Mouse (Mus musculus) embryo, embryonic 11.5 days (tissue): ENCODE data around the gene Ppp1r18.

Experiments used
- DNase-seq: peaks from one replicate; pipeline ENCODE4 v3.0.0-alpha.2; 2012; ENCODE audit warnings: low read depth, low spot score

The Ppp1r18 gene

DNA sequence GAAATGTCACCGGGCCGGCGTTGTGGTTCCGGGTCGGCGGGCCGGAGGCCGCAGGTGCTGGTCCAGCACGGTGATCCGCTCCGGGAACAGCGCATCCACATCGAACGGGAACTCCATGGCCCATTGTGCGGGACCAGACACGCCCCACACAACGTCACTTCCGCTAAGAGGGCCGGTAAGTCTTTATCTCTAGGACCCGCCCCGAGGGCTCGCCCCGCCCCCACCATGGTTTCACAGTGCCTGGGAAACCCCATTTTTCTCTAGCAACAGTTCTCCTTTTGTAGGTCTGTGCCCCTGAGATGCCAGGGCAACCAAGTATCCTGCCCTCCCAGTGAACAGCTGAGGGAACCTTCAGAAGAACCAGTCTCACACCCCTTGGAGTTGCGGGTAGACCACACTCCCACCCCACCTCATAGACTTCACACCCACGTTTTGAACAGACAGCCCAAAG, 44.6 kb downstream of the Ppp1r18 start, which contains the start of gene Atat1:
TSS of gene Atat1 (minus strand) at position 157 of the 451 bp plus-strand sequence.
- DNase-seq = peak; percentile 92

DNA sequence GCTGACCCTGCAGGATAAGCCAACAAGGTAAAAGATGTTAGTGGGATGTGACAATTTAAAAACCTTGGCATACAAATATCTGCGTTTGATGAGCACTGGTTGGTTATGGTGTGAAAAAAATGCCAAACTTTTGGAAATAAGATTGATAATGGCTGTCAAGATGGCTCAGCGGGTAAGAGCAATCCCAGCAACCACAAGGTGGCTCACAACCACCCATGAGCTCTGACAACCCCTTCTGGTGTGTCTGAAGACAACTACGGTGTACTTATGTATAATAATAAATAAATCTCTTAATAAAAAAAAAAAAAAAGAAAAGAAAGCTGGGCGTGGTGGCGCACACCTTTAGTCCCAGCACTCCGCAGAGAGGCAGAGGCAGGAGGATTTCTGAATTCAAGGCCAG, 49.6 kb downstream of the Ppp1r18 start:
- DNase-seq = no peak

DNA sequence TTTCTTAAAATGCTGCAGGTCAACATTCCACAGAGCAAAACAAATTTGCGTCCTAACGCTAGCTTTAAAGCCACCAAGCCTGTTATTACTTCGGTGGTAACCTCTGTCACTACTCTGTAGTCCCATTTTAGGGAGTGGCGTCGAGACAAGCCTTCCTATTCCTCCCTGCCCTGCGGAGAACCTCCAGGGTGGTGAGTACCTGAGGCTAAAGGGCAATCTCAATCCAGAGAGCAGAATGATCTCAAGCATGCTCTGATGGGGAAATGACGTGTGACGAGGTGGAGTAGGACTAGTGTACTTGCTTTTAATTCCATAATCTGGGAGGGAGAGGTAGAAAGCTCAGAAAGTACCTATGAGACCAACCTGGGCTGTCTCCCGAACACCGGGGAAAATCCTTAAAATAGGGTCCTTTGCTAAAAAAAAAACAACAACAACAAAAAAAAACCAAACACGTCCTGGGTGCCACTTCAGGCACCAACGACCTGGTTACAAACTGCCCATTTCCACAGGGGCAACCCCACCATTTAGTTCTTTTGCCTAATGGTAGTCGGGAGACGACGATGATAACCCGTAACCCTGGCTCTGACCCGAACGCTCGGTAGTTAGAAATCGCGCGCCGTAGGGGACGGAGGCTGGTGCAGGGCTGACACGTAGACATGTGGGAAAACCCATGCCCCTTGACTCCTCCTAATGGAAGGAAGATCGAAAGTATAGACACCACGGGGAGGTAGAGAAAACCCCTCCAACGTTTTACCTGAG, 50.3 kb downstream of the Ppp1r18 start:
- no peak for DNase-seq

DNA sequence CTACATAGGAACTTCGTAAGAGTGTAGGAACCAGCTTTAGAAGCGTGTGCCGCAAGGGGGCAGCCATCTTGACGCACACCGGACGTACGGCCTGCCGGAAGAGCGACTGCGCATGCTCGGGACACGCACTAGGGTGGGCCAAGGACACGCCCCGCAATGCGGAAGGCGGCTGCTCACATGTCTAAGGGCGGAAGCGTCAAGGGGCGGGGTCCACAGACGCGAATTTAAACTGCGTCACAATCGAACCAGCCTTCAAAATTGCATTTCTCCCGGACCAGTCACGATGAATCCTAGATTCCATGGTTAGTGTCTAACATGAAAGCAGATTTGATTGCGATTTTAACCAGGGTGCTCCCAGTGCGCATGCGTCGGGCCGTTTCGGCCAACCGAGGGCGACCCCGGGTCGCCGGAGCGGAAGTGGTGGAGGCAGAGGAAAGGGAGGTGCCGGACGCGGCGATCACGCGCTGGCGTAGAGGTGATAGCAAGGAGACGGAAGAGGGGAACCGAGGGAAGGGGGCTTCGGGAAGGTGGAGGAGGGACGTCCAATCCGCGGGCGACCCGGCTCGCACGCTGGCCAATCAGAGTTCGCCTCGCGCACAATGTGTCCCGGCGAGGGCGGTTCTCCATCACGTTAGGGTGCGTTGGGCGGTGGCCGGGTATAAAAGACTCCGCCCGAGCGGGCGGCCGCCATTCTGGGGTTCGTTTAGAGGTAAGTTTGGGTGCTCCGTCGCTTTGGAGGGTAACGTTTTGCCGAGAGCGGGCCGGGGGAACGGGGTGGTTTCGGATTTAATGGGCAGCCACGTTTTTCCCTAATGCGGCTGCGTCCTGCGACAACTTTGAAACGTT, 51.1 kb downstream of the Ppp1r18 start, which contains the start of the genes Mrps18b and Ppp1r10:
TSS of gene Mrps18b (minus strand) at position 93 of the 846 bp plus-strand sequence.
TSS of gene Ppp1r10 (plus strand) at position 138 of the 846 bp plus-strand sequence.
- DNase-seq = peak; percentile 98

DNA sequence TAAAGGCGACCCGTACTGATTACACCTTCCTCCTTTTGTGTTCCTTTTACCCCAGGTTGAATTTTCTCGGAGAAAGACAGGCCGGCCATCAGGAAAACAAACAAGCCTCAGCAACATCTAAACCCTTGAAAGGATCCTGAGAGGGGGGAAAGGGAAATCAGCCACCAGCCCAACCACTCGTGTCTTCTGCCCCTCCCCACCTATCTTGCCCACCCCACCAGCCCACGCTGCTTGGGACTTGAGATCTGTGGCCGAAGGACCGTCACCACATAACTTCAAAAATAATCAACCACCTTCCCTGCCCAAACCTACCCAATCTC, 51.7 kb downstream of the Ppp1r18 start:
- DNase-seq = no peak

DNA sequence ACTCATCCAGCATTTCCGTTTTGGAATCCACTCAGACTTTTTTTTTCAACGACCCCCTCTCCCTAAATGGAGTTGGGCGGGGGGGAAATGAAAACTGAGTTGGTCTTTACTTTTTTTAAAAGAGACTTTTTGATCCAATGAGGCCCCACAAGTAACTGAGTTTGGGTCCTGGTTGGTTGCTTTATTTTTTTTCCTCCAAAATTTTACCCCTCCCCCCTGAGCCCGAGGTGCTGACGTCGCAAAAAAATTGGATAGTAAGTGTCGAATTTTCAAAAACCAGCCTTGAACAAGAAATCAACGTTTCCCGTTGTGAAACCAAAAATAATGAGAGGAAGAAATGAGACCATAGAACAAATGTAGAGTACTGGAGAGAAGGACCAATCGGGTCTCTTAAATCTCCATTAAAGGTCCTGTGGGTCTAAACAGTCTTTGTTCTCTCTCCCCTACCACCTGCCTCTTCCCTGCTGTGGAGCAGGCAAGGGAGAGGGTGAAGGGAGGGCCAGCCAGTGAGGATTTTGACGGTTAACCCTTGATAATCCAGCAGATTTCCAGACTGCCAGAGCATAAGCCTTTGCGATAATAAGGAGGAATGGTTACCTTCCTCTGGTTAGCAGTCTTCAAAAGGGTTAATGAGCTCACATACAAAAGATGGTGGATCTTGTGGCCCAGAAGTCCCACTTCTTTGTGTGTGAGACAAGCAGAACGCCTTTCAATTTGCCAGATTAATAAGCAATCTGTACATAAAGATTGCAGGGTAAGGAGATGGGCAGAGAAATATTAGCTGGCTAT, 52.3 kb downstream of the Ppp1r18 start:
- DNase-seq = peak; percentile 48

DNA sequence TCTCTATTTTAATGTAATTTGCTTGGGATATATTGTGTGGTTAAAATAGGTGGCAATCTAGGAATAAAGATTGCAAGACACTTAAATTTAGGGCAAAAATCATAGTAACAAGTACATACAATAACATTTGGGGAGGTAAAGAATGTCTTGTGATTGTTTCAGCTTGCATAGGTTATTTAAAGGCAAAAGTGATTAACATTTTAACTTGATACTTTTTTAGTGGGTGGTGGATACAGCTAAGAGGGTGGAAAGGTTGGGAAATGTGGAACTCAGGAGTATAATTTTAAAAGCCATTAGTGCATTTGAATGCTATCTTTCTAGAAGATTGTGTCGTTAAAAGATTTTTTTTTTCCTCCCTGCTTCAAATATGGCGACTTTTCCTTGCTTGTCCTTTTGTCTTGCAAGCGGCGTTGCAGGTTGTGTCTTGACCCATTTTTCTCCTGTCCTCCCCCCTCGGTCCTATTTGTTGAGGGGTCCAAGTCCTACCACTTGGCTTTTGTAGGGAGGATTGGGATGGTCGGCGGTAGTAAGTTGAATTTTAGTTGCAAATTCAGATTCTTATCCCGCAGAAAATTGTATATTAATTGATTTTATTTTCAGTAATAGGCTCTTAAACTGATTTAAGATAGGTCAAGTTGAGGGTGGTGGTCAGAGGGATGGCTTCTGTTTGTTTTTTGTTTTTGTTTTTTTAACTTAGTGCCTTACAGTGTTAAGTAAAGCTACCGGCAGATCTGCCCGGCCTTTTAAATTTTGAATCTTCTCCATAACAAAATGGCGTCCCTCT, 53.1 kb downstream of the Ppp1r18 start:
- DNase-seq = peak; percentile 57

DNA sequence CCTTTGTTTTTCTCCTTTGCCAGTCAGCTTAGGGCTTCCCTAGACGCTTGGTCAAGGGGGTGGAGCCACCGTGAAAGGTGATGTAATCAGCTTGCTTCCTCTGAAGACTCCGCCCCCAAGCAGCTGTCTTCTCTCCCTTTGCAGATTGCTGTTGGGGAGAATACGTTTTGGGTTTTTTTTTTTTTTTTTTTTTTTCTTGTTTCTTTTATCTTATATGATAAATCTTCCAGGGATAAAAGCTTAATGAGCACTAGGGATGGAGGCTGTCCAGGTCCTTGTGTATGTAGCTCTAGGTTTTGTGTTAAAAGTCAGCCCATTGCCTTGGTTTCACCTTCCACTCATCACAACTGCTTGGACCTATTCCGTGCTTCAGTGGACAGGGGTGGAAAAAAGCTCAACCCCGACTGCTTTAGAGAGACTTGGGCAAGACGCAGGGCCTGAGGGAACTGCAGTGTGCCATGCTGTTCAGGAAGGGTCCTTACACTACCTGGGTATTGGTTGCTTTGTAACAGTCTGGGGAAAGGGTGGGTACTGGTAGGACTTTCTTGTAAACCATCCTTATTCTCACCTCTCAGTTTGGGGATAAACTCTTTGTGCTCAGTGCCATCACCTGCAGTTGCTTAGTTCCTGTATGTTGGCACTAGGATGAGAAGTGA, 53.8 kb downstream of the Ppp1r18 start:
- DNase-seq = peak; percentile 94

DNA sequence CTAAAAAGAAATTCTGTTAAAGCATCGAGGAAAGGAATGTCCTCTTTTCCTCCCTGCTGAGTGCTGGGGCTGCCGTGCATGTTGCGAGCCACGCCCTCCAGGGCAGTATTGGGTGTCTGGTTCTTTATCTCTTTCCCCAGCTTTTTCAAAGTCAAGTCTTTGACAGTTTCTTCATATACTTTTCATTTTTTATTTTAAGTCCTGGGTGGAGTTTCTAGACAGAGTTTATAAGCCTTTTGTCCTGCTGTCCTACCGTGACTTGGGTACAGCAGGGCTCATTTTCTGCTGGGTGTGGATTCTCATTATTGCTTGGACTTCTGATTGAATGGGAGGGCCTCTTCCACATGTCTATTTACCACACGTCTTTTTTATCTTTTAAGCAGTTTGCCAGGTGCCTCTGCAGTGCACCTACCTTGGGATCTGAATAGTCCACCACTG, 54.5 kb downstream of the Ppp1r18 start:
- no peak for DNase-seq

DNA sequence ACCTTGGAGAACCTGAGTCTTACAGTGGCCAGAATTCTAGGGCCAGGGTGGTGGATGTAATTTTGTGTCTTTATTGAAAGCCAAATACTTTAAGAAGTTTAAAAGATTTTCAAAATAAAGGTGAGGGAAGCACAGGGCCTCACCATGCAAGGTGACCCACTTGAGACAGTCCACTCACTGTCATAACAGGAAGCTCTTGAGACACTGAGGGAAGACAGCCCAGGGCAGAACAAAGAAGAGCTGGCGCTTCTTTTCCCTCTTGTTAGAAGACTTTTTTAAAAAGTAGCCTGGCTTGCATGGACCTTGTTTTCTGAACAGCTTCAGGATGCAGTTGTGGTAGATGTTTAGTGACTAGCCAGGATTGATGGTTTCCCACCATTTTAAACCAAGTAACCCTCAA, 55.0 kb downstream of the Ppp1r18 start:
- no peak for DNase-seq

DNA sequence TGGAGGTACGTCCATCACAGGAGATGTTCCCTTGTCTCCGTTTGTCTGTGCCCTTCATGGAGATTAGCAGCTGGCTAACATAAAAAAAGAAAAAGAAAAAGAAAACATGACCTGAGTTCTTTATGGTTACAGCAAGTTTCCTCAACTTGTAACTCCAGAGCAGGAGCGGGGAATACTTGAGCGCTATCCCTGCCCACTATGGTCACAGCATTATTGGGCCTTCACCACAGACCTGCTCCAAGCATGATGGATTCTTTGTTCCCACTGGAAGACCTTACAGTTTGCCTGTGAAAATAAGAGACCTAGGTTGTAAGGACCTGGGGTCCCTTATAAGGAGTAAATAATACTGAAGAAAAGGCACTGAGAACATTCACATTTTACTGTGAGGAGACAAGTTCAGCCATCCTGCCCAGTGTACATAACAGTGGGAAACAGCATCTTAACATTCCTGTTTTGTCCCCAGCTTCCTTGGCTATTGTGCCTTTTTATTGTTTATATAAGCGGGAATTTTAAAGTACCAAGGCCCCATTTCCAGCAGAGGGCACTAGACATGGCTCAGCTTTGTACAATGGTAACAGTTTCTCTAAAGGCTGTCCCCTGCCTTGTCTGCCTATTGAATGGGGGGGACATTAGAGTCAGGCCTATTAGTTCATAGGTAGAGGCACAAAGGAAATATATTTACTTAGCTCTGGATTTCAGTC, 55.6 kb downstream of the Ppp1r18 start:
- DNase-seq = peak; percentile 46

DNA sequence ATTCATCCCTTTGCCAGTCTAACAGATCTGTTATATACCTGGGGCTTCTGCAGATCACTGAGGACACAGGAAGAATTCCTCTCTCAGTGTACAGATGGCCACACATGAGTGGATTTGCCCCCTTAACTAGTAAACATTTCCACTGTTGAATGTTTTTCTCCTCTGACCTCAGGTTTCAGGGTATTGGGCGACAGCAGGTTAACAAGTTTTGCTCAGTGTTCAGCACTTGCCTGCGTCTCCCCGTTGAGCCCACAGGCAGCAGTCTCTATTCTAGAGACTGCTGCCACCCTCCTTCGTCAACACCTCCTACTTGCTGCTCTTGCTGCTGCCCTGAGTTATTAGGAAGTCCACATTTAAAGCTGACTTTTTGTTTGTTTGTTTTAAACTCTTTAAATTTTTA, 56.3 kb downstream of the Ppp1r18 start:
- no peak for DNase-seq

DNA sequence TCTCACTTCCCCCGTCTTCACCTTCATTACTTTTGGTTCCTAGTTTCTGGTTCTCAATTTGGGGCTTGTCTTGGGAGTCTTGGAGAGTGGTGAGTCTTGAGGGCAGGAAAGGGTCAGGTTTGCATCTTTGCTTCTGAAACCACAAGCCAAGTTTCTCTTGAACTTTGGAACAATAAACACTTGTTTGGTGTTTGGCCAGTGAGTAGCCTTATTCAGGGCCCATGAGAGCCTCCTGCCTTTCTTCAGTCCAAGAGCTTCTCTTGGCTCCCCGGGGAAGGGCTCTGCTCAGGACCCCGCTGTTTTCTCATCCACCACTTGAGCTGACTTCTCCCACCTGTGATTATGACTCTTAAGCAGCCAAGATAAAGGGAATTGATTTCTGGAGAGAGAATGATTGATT, 57.2 kb downstream of the Ppp1r18 start:
- no peak for DNase-seq

DNA sequence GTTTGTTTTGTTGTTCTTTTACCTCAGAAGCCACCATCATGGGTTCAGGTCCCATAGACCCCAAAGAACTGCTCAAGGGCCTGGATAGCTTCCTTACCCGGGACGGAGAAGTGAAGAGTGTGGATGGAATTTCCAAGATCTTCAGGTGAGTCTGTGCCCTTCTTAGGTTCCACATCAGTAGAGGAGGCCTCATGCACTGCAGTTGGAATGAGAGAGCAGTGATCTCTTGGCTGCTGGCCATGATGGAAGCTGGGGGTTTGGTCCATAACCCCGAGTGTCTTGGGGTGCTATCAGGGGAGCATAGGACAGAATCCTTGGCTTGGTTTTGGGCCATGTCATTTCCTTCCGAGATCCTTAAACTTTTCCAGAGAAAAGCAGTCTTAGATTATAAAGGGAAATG, 57.9 kb downstream of the Ppp1r18 start:
- DNase-seq = no peak
